Mouse (Mus musculus) liver, adult 2 months (tissue): ENCODE measurements at regions not wholly inside any gene's neighbourhood (a gene's known extent, or its start where the extent isn't known, plus 50 kb on each side); places are given as distances from the start of the nearest gene placed in this dataset.

Experiments
- CTCF ChIP-seq: fragments of 200-500 bp; IDR thresholded peaks from 2 replicates; pipeline ENCODE4 v1.5.1; 2011; ENCODE audit warnings: low read depth, low read length, control low read depth
- POLR2A ChIP-seq: fragments of 200-500 bp; IDR thresholded peaks from 2 replicates; pipeline ENCODE4 v1.6.1; 2011; ENCODE audit warnings: low read length, control low read depth; ENCODE audit not compliant: insufficient read depth; ENCODE audit errors: extremely low read depth

DNA sequence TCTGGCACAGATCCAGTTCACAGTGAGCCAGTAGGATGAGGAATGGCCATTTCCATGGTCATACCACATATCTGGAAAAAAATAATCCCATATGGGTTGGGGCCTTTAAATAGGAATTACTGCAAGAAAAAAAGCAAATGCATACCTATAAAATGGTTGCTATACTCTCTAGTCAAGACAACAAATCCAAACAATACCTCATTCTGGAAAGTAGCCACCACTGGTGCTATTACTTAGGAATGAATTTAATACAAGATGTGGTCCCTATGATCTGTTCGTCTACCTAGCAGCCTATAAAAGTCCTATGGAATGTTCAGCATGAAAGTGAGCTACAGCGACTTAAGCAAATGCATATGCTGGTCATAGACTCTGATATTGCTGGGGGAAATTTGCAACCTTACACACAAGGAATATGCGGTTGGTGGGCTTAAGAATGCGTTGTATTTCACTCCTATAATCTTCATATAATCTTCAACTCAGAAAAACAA, 360.1 kb downstream of the Ptprc start:
- TF ChIP-seq CTCF = no peak
- TF ChIP-seq POLR2A = no peak
